Mouse (Mus musculus) erythroblast, embryonic 14.5 days (primary cell): ENCODE data around the gene Prpf31.

Source experiments
- GATA1 ChIP-seq: IDR thresholded peaks from 2 replicates; pipeline ENCODE4 v1.6.1; 2012; ENCODE audit warnings: low read length, inconsistent platforms, mixed read lengths
- TAL1 ChIP-seq: IDR thresholded peaks from 3 replicates; pipeline ENCODE4 v1.6.1; 2012; ENCODE audit warnings: low read length, inconsistent platforms, mixed read lengths

DNA sequence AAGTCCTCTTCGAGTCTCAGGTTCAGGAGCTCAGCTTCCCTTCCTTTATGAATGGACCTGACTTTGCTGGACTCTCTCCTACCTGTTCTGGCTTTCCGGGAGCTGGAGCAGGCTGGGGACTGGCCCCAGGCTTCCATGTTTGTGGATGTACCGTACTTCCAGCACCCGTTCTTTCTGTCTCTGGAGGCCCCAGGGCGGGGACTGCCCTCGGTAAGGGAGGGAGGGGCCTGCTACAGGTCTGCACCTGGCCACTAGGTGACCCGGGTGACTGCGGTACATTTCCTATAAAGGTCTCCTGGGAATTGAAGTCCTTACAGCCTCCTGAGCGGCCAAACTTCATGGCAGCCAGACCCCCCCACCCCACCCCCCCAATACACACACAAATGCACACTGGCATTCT is 47.6 kb downstream of the Prpf31 start, which contains the start of gene Tmc4:
- TF ChIP-seq GATA1 (no peak), TAL1 (no peak)
